Mouse (Mus musculus): Measurements from ENCODE around the gene Mark1. TPM values are rescaled to one million over a fixed set of nuclear protein-coding genes. Genes with fewer than 3 reads are reported as not detected.

The Mark1 gene
- polyA plus RNA-seq, 1 experiment: 2.2 TPM

- Histone ChIP-seq H3K4me3 (ENCODE audit: insufficient read depth, low read depth, low read length) (no peak overlapping the region), H3K27me3 (replicated peaks; ENCODE audit: control insufficient read depth, insufficient read depth, low read length) (no peaks in the 10 kb centered on the region), H3K36me3 (ENCODE audit: control insufficient read depth, insufficient read depth, low read length) (no peaks in the 10 kb centered on the region), H3K27ac (ENCODE audit: insufficient read depth, low read depth, low read length) (no peak overlapping the region), H3K4me1 (ENCODE audit: control insufficient read depth, insufficient read depth, low read length) (no peaks in the 10 kb centered on the region)
- TF ChIP-seq CTCF (conservative IDR thresholded peaks at IDR 0.05; ENCODE audit: insufficient read depth, insufficient read length, low read depth, low read length) (no peak), POLR2A (IDR thresholded peaks at IDR 0.05; ENCODE audit: low read depth, low read length) (no peak)
- DNase-seq: no peak
- 90% methylated on average over 7 of the region's 7 CpGs for WGBS
Measured at GRCm38 (mm10) chr1:184902886-184903285, 96.5 kb downstream of the Mark1 start.

- TF ChIP-seq CTCF (conservative IDR thresholded peaks at IDR 0.05; ENCODE audit: insufficient read depth, insufficient read length, low read depth, low read length) (no peak), POLR2A (IDR thresholded peaks at IDR 0.05; ENCODE audit: low read depth, low read length) (no peak)
- 69% methylated on average over 16 of the region's 16 CpGs for WGBS
- H3K27ac ChIP-seq (ENCODE audit: insufficient read depth, low read depth, low read length): no peak overlapping the region
- no peaks in the 10 kb centered on the region for H3K27me3 ChIP-seq (replicated peaks; ENCODE audit: control insufficient read depth, insufficient read depth, low read length)
- no peak for DNase-seq
- no peak overlapping the region for H3K4me3 ChIP-seq (ENCODE audit: insufficient read depth, low read depth, low read length)
- no peaks in the 10 kb centered on the region for H3K36me3 ChIP-seq (ENCODE audit: control insufficient read depth, insufficient read depth, low read length)
- no peaks in the 10 kb centered on the region for H3K4me1 ChIP-seq (ENCODE audit: control insufficient read depth, insufficient read depth, low read length)
Measured at GRCm38 (mm10) chr1:184897350-184897749, 102.0 kb downstream of the Mark1 start.

- H3K27ac ChIP-seq (ENCODE audit: insufficient read depth, low read depth, low read length): no peak overlapping the region
- H3K36me3 ChIP-seq (ENCODE audit: control insufficient read depth, insufficient read depth, low read length): no peaks in the 10 kb centered on the region
- H3K4me1 ChIP-seq (ENCODE audit: control insufficient read depth, insufficient read depth, low read length): no peaks in the 10 kb centered on the region
- TF ChIP-seq POLR2A (IDR thresholded peaks at IDR 0.05; ENCODE audit: low read depth, low read length): no peak
- peak; percentile 61 for TF ChIP-seq CTCF (conservative IDR thresholded peaks at IDR 0.05; ENCODE audit: insufficient read depth, insufficient read length, low read depth, low read length)
- DNase-seq: no peak
- no peak overlapping the region for H3K4me3 ChIP-seq (ENCODE audit: insufficient read depth, low read depth, low read length)
- H3K27me3 ChIP-seq (replicated peaks; ENCODE audit: control insufficient read depth, insufficient read depth, low read length): no peaks in the 10 kb centered on the region
- 53% methylated on average over 3 of the region's 3 CpGs for WGBS
Measured at GRCm38 (mm10) chr1:184891998-184892397, 107.4 kb downstream of the Mark1 start.

- DNase-seq: no peak
- Histone ChIP-seq H3K4me3 (ENCODE audit: insufficient read depth, low read depth, low read length) (no peak overlapping the region), H3K36me3 (ENCODE audit: control insufficient read depth, insufficient read depth, low read length) (no peaks in the 10 kb centered on the region), H3K27ac (ENCODE audit: insufficient read depth, low read depth, low read length) (no peak overlapping the region), H3K27me3 (replicated peaks; ENCODE audit: control insufficient read depth, insufficient read depth, low read length) (no peaks in the 10 kb centered on the region), H3K4me1 (ENCODE audit: control insufficient read depth, insufficient read depth, low read length) (no peaks in the 10 kb centered on the region)
- WGBS: 89% methylated on average over 6 of the region's 6 CpGs
- TF ChIP-seq CTCF (conservative IDR thresholded peaks at IDR 0.05; ENCODE audit: insufficient read depth, insufficient read length, low read depth, low read length) (no peak), POLR2A (IDR thresholded peaks at IDR 0.05; ENCODE audit: low read depth, low read length) (no peak)
Measured at GRCm38 (mm10) chr1:184889454-184889853, 109.9 kb downstream of the Mark1 start.

GRCm38 (mm10) chr1:184886160-184886559 lies 113.2 kb downstream of the Mark1 start:
- no peak for DNase-seq
- H3K27ac ChIP-seq (ENCODE audit: insufficient read depth, low read depth, low read length): no peak overlapping the region
- no peak overlapping the region for H3K4me3 ChIP-seq (ENCODE audit: insufficient read depth, low read depth, low read length)
- no peaks in the 10 kb centered on the region; the same call in 1 of the 2 replicates for H3K4me1 ChIP-seq (ENCODE audit: control insufficient read depth, insufficient read depth, low read length)
- no peaks in the 10 kb centered on the region for H3K36me3 ChIP-seq (ENCODE audit: control insufficient read depth, insufficient read depth, low read length)
- H3K27me3 ChIP-seq (replicated peaks; ENCODE audit: control insufficient read depth, insufficient read depth, low read length): no peaks in the 10 kb centered on the region
- TF ChIP-seq POLR2A (IDR thresholded peaks at IDR 0.05; ENCODE audit: low read depth, low read length) (no peak), CTCF (conservative IDR thresholded peaks at IDR 0.05; ENCODE audit: insufficient read depth, insufficient read length, low read depth, low read length) (no peak)
- WGBS: 100% methylated on average over 1 of the region's 1 CpGs

GRCm38 (mm10) chr1:184882281-184883268 lies 116.8 kb downstream of the Mark1 start, which contains the start of gene C130074G19Rik:
Gene C130074G19Rik (minus strand): TSS chr1:184883218.
- peak within 1 kb of the TSS; percentile 92 for H3K4me3 ChIP-seq (ENCODE audit: insufficient read depth, low read depth, low read length)
- no peaks in the 10 kb centered on the region for H3K27me3 ChIP-seq (replicated peaks; ENCODE audit: control insufficient read depth, insufficient read depth, low read length)
- WGBS: 2% methylated on average over 77 of the region's 77 CpGs
- H3K4me1 ChIP-seq (ENCODE audit: control insufficient read depth, insufficient read depth, low read length): peaks cover 10% of the 10 kb centered on the region
- DNase-seq: peak; percentile 94
- H3K36me3 ChIP-seq (ENCODE audit: control insufficient read depth, insufficient read depth, low read length): no peaks in the 10 kb centered on the region; the same call in 1 of the 2 replicates
- TF ChIP-seq CTCF (conservative IDR thresholded peaks at IDR 0.05; ENCODE audit: insufficient read depth, insufficient read length, low read depth, low read length): peak; percentile 78
- TF ChIP-seq POLR2A (IDR thresholded peaks at IDR 0.05; ENCODE audit: low read depth, low read length): peak; percentile 38
- peak within 1 kb of the TSS; percentile 90 for H3K27ac ChIP-seq (ENCODE audit: insufficient read depth, low read depth, low read length)

GRCm38 (mm10) chr1:184881861-184882260 lies 117.5 kb downstream of the Mark1 start:
- H3K27ac ChIP-seq (ENCODE audit: insufficient read depth, low read depth, low read length): peak overlapping the region; percentile 90
- no peaks in the 10 kb centered on the region; the same call in 1 of the 2 replicates for H3K36me3 ChIP-seq (ENCODE audit: control insufficient read depth, insufficient read depth, low read length)
- H3K4me1 ChIP-seq (ENCODE audit: control insufficient read depth, insufficient read depth, low read length): peaks cover 13% of the 10 kb centered on the region
- peak overlapping the region; percentile 92 for H3K4me3 ChIP-seq (ENCODE audit: insufficient read depth, low read depth, low read length)
- WGBS: 29% methylated on average over 7 of the region's 7 CpGs
- peak; percentile 84 for DNase-seq
- no peaks in the 10 kb centered on the region for H3K27me3 ChIP-seq (replicated peaks; ENCODE audit: control insufficient read depth, insufficient read depth, low read length)
- TF ChIP-seq CTCF (conservative IDR thresholded peaks at IDR 0.05; ENCODE audit: insufficient read depth, insufficient read length, low read depth, low read length) (no peak), POLR2A (IDR thresholded peaks at IDR 0.05; ENCODE audit: low read depth, low read length) (no peak)
